Mouse (Mus musculus) C2C12 (cell line): Measurements from ENCODE around the gene Gapdh. TPM values are rescaled to one million over a fixed set of nuclear protein-coding genes. Genes with fewer than 3 reads are reported as not detected.

Source experiments
- H3K27me3 ChIP-seq: one replicate; pipeline ENCODE4 v1.6.1; 2011; ENCODE audit not compliant: control insufficient read depth, insufficient read depth, insufficient read length
- H3K36me3 ChIP-seq: one replicate; pipeline ENCODE4 v1.6.1; 2011; ENCODE audit not compliant: control insufficient read depth, insufficient read depth
- H3K4me3 ChIP-seq: one replicate; pipeline ENCODE4 v1.5.1; 2011; ENCODE audit warnings: mild to moderate bottlenecking, control low read depth; ENCODE audit not compliant: poor library complexity, insufficient read depth, severe bottlenecking
- H3K79me2 ChIP-seq: one replicate; pipeline ENCODE4 v1.6.1; 2011; ENCODE audit not compliant: control insufficient read depth, insufficient read depth
- H3K79me3 ChIP-seq: one replicate; pipeline ENCODE4 v1.6.1; 2011; ENCODE audit warnings: low read depth, control low read depth
- H3ac ChIP-seq: one replicate; pipeline ENCODE3; 2011; ENCODE audit warnings: low read depth; ENCODE audit not compliant: control insufficient read depth, insufficient read length
- CEBPB ChIP-seq: IDR thresholded peaks from one replicate; pipeline ENCODE4 v1.6.1; 2011; ENCODE audit warnings: low read depth, mild to moderate bottlenecking, control low read depth, moderate library complexity
- CTCF ChIP-seq: IDR thresholded peaks from one replicate; pipeline ENCODE4 v1.5.1; 2011; ENCODE audit not compliant: control insufficient read depth, insufficient read depth, insufficient read length
- FOSL1 ChIP-seq: IDR thresholded peaks from one replicate; pipeline ENCODE4 v1.8.0; 2011; ENCODE audit warnings: mild to moderate bottlenecking, low read length; ENCODE audit not compliant: poor library complexity, insufficient read depth, severe bottlenecking
- MAX ChIP-seq: IDR thresholded peaks from one replicate; pipeline ENCODE4 v1.6.1; 2011; ENCODE audit warnings: mild to moderate bottlenecking, control low read depth
- MYOD1 ChIP-seq: IDR thresholded peaks from one replicate; pipeline ENCODE4 v1.6.1; 2011; ENCODE audit warnings: low read depth; ENCODE audit not compliant: control insufficient read depth, insufficient read length
- MYOG ChIP-seq: IDR thresholded peaks from one replicate; pipeline ENCODE4 v1.6.1; 2011; ENCODE audit not compliant: control insufficient read depth, insufficient read length; ENCODE audit errors: extremely low read depth
- USF1 ChIP-seq: IDR thresholded peaks from one replicate; pipeline ENCODE4 v1.6.1; 2011; ENCODE audit warnings: low read depth, mild to moderate bottlenecking, control low read depth, moderate library complexity
- polyA plus RNA-seq: library from polyadenylated mRNA; unstranded; fragments of >200 nt; fragmentation: generic; extraction: Trizol; gene quantifications from one replicate; pipeline ENCODE4 v1.2.1, GENCODE M21; 2012; ENCODE audit warnings: missing spikeins

Gene Gapdh
- polyA plus RNA-seq, 1 experiment = 7,334 TPM

DNA sequence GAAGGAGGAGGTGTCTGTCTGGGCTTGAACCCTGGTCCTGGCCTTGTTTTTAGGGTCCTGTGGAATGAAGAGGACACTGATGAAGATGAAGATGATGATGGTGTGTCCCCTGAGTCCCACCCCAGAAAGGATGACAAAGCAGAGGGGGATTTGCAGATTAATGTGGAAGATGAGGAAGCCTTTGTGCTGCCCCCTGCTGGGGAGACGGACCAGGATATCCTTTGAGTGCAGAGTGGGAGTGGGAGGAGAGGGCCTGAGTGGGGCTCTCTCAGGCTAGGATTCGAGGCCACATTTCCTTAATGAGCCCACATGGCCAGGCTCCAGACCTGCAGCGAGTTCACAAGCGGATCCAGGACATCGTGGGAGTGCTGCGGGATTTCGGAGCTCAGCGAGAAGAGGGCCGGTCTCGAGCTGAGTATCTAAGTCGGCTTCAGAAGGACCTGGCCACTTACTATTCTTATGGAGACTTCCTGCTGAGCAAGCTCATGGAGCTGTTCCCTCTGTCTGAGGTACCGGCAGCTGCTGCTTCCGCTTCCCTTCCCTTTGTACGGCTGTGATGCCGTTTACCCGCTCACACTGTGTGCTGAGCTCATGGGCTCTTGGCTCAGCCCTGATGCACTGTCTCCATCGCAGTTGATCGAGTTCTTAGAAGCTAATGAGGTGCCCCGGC lies 29.1 kb downstream of the Gapdh start:
- no peak overlapping the region for H3ac ChIP-seq
- H3K79me2 ChIP-seq = peaks cover 74% of the 10 kb centered on the region
- no peaks in the 10 kb centered on the region for H3K27me3 ChIP-seq
- H3K79me3 ChIP-seq = peaks cover 40% of the 10 kb centered on the region
- H3K4me3 ChIP-seq = no peak overlapping the region
- TF ChIP-seq FOSL1 = no peak
- TF ChIP-seq MYOD1 = no peak
- TF ChIP-seq CEBPB = no peak
- TF ChIP-seq MYOG = no peak
- no peak for TF ChIP-seq USF1
- no peak for TF ChIP-seq MAX
- no peak for TF ChIP-seq CTCF
- peaks cover 79% of the 10 kb centered on the region for H3K36me3 ChIP-seq

- H3K27me3 ChIP-seq = no peaks in the 10 kb centered on the region
- H3K36me3 ChIP-seq = peaks cover 67% of the 10 kb centered on the region
- peak overlapping the region; percentile 91 for H3K4me3 ChIP-seq
- TF ChIP-seq FOSL1 (no peak), USF1 (no peak), CEBPB (no peak), MYOD1 (no peak), MYOG (no peak), CTCF (no peak), MAX (no peak)
- peak overlapping the region; percentile 88 for H3ac ChIP-seq
- H3K79me3 ChIP-seq = peaks cover 44% of the 10 kb centered on the region
- H3K79me2 ChIP-seq = peaks cover 57% of the 10 kb centered on the region
Observed at GRCm38 (mm10) chr6:125132470-125132869, 33.8 kb downstream of the Gapdh start.

GRCm38 (mm10) chr6:125131302-125132156 lies 34.7 kb downstream of the Gapdh start, which contains the start of gene Nop2:
TSS of gene Nop2 (plus strand) at chr6:125131909.
- H3K79me2 ChIP-seq = peaks cover 48% of the 10 kb centered on the region
- no peaks in the 10 kb centered on the region for H3K27me3 ChIP-seq
- peak within 1 kb of the TSS; percentile 91 for H3K4me3 ChIP-seq
- TF ChIP-seq MYOG = no peak
- no peak for TF ChIP-seq MYOD1
- TF ChIP-seq CEBPB = no peak
- peak; percentile 87 for TF ChIP-seq USF1
- TF ChIP-seq FOSL1 = no peak
- TF ChIP-seq MAX = peak; percentile 98
- TF ChIP-seq CTCF = no peak
- peaks cover 68% of the 10 kb centered on the region for H3K36me3 ChIP-seq
- peak within 1 kb of the TSS; percentile 88 for H3ac ChIP-seq
- peaks cover 38% of the 10 kb centered on the region for H3K79me3 ChIP-seq

- H3K79me3 ChIP-seq = peaks cover 28% of the 10 kb centered on the region
- TF ChIP-seq MYOG (no peak), CEBPB (no peak), MAX (no peak), CTCF (no peak), MYOD1 (no peak), USF1 (no peak), FOSL1 (no peak)
- H3K79me2 ChIP-seq = peaks cover 32% of the 10 kb centered on the region
- peaks cover 70% of the 10 kb centered on the region for H3K36me3 ChIP-seq
- H3ac ChIP-seq = no peak overlapping the region
- no peaks in the 10 kb centered on the region for H3K27me3 ChIP-seq
- no peak overlapping the region for H3K4me3 ChIP-seq
Observed at GRCm38 (mm10) chr6:125129710-125130402, 36.4 kb downstream of the Gapdh start.

DNA sequence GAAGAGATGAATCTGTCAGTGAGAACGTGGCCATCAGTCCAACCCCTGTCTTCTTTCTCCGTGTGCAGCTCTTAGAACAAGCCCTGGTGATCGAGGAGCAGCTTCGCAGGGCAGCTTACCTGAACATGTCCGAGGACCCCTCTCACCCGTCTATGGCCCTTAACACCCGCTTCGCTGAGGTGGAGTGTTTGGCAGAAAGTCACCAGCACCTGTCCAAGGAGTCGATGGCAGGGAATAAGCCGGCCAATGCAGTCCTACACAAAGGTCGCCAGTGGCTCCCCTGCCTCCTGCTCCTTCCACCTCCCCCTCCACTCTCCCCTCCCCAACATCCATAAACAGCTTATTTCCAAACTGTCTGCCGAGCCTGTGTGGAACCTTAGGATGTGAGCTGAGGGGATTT lies 37.5 kb downstream of the Gapdh start:
- Histone ChIP-seq H3K27me3 (no peaks in the 10 kb centered on the region), H3ac (no peak overlapping the region), H3K79me2 (peaks cover 21% of the 10 kb centered on the region), H3K36me3 (peaks cover 70% of the 10 kb centered on the region), H3K79me3 (peaks cover 17% of the 10 kb centered on the region), H3K4me3 (no peak overlapping the region)
- no peak for TF ChIP-seq CTCF
- no peak for TF ChIP-seq MAX
- no peak for TF ChIP-seq USF1
- no peak for TF ChIP-seq MYOG
- no peak for TF ChIP-seq MYOD1
- TF ChIP-seq FOSL1 = no peak
- no peak for TF ChIP-seq CEBPB
